Mouse (Mus musculus) ES-E14 (cell line): ENCODE results near the gene Nrd1.

Experiments used
- CHD2 ChIP-seq: IDR thresholded peaks from 2 replicates; pipeline ENCODE4 v1.6.1; 2014; ENCODE audit warnings: mild to moderate bottlenecking, low read depth, low read length, inconsistent platforms
- HCFC1 ChIP-seq: IDR thresholded peaks from 2 replicates; pipeline ENCODE4 v1.6.1; 2012; ENCODE audit warnings: low read length, inconsistent platforms, borderline replicate concordance; ENCODE audit not compliant: insufficient read depth
- MAFK ChIP-seq: IDR thresholded peaks from 2 replicates; pipeline ENCODE4 v1.6.1; 2014; ENCODE audit warnings: mild to moderate bottlenecking, low read depth, low read length, inconsistent platforms; ENCODE audit not compliant: insufficient read depth
- ZC3H11A ChIP-seq: IDR thresholded peaks from 2 replicates; pipeline ENCODE4 v1.6.1; 2012; ENCODE audit warnings: low read depth, mild to moderate bottlenecking, inconsistent platforms, low read length, borderline replicate concordance
- ZNF384 ChIP-seq: IDR thresholded peaks from 2 replicates; pipeline ENCODE4 v1.6.1; 2012; ENCODE audit warnings: low read depth, low read length, inconsistent platforms

- TF ChIP-seq MAFK, result no peak
- TF ChIP-seq CHD2, result no peak
- no peak for TF ChIP-seq ZC3H11A
- no peak for TF ChIP-seq ZNF384
- TF ChIP-seq HCFC1, result no peak
Observed at GRCm38 (mm10) chr4:108992978-108993377, 7.5 kb upstream of the Nrd1 start.
